Mouse (Mus musculus): Measurements from ENCODE around the gene Lhfpl2. TPM values are rescaled to one million over a fixed set of nuclear protein-coding genes. Genes with fewer than 3 reads are reported as not detected.

The Lhfpl2 gene
- polyA plus RNA-seq, 1 experiment: 5.8 TPM

DNA sequence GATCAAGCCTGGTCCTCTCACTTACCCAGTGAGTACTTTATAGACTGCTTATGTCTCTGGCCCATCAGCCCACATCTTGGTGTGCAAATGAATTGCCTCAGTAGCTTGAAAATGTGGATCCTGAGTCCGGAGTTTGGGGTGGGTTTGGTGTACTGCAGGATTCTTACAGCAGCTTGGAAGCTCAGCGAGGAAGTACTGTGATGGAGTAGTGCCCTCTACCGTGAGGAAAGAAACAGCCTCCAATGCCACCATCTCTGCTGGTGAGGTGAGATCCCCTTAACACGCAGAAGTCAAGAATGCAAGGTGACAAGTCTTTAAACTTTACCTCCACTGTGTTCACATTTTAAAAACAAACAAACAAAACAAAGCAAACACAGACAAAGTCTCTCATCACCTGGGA lies 89.7 kb downstream of the Lhfpl2 start:
- WGBS: 20% methylated on average over 4 of the region's 4 CpGs
- Histone ChIP-seq H3K27ac (ENCODE audit: control insufficient read depth, insufficient read depth, low read depth, low read length, poor library complexity) (no peak overlapping the region), H3K4me1 (ENCODE audit: control insufficient read depth, insufficient read depth, low read length) (no peaks in the 10 kb centered on the region), H3K4me3 (replicated peaks; ENCODE audit: control insufficient read depth, low read depth, low read length) (no peak overlapping the region)
- TF ChIP-seq CTCF (IDR thresholded peaks at IDR 0.05; ENCODE audit: control insufficient read depth, insufficient read depth, low read length): peak; percentile 48
- no peak for TF ChIP-seq POLR2A (IDR thresholded peaks at IDR 0.05; ENCODE audit: borderline replicate concordance, control insufficient read depth, low read depth, low read length)

DNA sequence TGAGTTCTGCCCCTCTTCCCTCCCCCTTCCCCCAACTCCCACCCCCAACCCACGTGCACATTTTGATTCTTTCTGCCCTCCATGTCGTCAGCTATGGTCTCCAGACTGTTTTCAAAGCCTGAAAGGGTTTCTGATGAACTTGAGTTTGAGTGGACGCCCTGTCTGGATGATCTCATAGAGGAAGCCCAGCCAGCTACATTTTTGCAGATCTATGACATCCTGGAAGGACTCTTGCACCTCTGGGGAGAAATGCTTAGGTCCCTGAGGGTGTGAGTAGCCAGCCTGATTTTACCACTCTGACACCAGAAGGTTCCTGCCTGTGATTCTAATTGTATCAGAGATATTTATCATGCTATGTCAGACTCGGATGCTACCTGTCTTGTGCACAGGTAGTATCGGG lies 91.4 kb downstream of the Lhfpl2 start:
- no peak overlapping the region for H3K4me3 ChIP-seq (replicated peaks; ENCODE audit: control insufficient read depth, low read depth, low read length)
- no peaks in the 10 kb centered on the region; the same call in 1 of the 2 replicates for H3K4me1 ChIP-seq (ENCODE audit: control insufficient read depth, insufficient read depth, low read length)
- TF ChIP-seq CTCF (IDR thresholded peaks at IDR 0.05; ENCODE audit: control insufficient read depth, insufficient read depth, low read length) (no peak), POLR2A (IDR thresholded peaks at IDR 0.05; ENCODE audit: borderline replicate concordance, control insufficient read depth, low read depth, low read length) (no peak)
- no peak overlapping the region for H3K27ac ChIP-seq (ENCODE audit: control insufficient read depth, insufficient read depth, low read depth, low read length, poor library complexity)
- 79% methylated on average over 5 of the region's 5 CpGs for WGBS

DNA sequence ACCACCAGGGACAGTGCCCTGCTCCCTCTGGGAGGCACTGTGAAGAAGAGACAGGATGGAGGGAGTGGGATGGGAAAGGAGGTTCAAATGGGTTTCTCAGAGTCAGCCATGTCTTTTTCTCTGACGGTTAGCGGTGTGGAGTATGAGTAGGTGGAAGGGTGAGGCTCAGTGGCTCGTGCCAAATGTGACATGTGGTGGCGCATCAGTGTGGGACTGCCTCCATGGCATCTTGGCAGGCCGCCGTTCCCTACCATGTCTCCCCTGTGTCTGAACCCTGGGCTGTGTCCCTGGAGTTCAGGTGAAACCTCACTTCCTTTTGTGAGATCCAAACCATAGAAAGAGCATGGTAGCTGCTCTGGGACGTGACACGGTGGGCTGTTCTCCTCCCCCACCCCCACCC lies 92.2 kb downstream of the Lhfpl2 start:
- TF ChIP-seq POLR2A (IDR thresholded peaks at IDR 0.05; ENCODE audit: borderline replicate concordance, control insufficient read depth, low read depth, low read length): no peak
- TF ChIP-seq CTCF (IDR thresholded peaks at IDR 0.05; ENCODE audit: control insufficient read depth, insufficient read depth, low read length): no peak
- H3K27ac ChIP-seq (ENCODE audit: control insufficient read depth, insufficient read depth, low read depth, low read length, poor library complexity): no peak overlapping the region
- no peak overlapping the region for H3K4me3 ChIP-seq (replicated peaks; ENCODE audit: control insufficient read depth, low read depth, low read length)
- WGBS: 87% methylated on average over 8 of the region's 8 CpGs
- peaks cover 3% of the 10 kb centered on the region; the same call in 1 of the 2 replicates for H3K4me1 ChIP-seq (ENCODE audit: control insufficient read depth, insufficient read depth, low read length)

DNA sequence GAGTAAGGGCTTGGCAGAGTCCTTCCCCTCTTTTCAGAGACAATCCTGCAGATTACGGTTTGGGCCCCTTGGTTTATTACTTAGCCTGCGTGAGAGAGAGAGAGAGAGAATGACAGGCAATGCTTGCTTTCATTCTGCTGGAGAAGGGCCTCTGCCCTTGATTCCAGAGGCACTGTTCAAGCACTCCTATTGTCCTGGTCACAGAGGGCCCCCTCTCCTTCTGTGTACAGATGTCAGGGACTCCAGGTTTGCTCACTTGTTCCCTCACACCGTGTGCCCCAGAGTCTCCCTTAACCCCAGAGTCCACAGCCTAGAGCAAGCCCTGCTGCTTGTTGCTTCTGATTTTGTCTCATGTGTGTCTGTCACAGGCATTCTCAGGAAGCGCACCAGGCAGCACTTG lies 93.7 kb downstream of the Lhfpl2 start:
- H3K4me3 ChIP-seq (replicated peaks; ENCODE audit: control insufficient read depth, low read depth, low read length): no peak overlapping the region
- TF ChIP-seq POLR2A (IDR thresholded peaks at IDR 0.05; ENCODE audit: borderline replicate concordance, control insufficient read depth, low read depth, low read length) (no peak), CTCF (IDR thresholded peaks at IDR 0.05; ENCODE audit: control insufficient read depth, insufficient read depth, low read length) (no peak)
- no peak overlapping the region for H3K27ac ChIP-seq (ENCODE audit: control insufficient read depth, insufficient read depth, low read depth, low read length, poor library complexity)
- H3K4me1 ChIP-seq (ENCODE audit: control insufficient read depth, insufficient read depth, low read length): peaks cover 3% of the 10 kb centered on the region; the same call in 1 of the 2 replicates
- 82% methylated on average over 4 of the region's 4 CpGs for WGBS

DNA sequence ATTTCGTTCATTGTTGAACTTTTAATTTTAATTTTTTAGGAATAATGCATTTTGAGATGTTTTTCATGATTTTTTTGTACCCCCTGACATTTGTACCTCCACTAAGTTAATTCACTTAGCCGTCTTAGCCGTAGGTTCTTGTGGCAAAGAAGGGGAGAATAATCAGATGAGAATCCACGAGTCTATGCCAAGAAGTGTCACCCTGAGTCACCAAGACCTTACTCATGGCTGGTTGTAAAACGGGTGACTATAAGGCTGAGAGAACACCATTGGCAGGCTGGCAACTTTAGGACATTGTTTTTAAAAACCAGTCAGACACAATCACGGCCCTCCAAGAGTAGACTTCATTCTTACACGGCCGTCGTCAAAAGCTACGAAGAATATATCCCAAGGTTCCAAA lies 95.2 kb downstream of the Lhfpl2 start:
- 88% methylated on average over 10 of the region's 10 CpGs for WGBS
- no peak overlapping the region for H3K4me3 ChIP-seq (replicated peaks; ENCODE audit: control insufficient read depth, low read depth, low read length)
- no peak overlapping the region for H3K27ac ChIP-seq (ENCODE audit: control insufficient read depth, insufficient read depth, low read depth, low read length, poor library complexity)
- no peak for TF ChIP-seq POLR2A (IDR thresholded peaks at IDR 0.05; ENCODE audit: borderline replicate concordance, control insufficient read depth, low read depth, low read length)
- no peak for TF ChIP-seq CTCF (IDR thresholded peaks at IDR 0.05; ENCODE audit: control insufficient read depth, insufficient read depth, low read length)
- H3K4me1 ChIP-seq (ENCODE audit: control insufficient read depth, insufficient read depth, low read length): peaks cover 3% of the 10 kb centered on the region; the same call in 1 of the 2 replicates

DNA sequence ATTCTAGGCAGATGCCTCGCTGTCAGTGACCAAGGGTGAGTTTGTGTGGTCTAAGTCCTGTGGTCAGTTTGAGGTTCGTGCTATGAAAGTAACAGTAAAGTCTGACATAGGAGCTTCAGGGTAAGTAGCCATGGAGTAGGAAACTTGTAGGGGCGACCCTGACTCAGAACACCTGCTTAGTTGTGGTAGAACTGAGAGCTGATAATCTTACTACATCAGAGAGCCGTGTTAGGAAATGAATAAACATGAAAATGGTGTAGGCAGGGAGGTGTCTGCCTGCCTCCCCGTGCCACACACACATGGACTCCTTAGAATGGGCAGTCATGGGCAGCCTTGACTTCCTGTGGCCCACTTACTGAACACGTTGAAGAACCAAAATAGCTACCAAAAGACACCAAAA lies 96.1 kb downstream of the Lhfpl2 start:
- H3K27ac ChIP-seq (ENCODE audit: control insufficient read depth, insufficient read depth, low read depth, low read length, poor library complexity): no peak overlapping the region
- 46% methylated on average over 6 of the region's 6 CpGs for WGBS
- TF ChIP-seq CTCF (IDR thresholded peaks at IDR 0.05; ENCODE audit: control insufficient read depth, insufficient read depth, low read length) (no peak), POLR2A (IDR thresholded peaks at IDR 0.05; ENCODE audit: borderline replicate concordance, control insufficient read depth, low read depth, low read length) (no peak)
- no peak overlapping the region for H3K4me3 ChIP-seq (replicated peaks; ENCODE audit: control insufficient read depth, low read depth, low read length)
- H3K4me1 ChIP-seq (ENCODE audit: control insufficient read depth, insufficient read depth, low read length): peaks cover 3% of the 10 kb centered on the region; the same call in 1 of the 2 replicates

DNA sequence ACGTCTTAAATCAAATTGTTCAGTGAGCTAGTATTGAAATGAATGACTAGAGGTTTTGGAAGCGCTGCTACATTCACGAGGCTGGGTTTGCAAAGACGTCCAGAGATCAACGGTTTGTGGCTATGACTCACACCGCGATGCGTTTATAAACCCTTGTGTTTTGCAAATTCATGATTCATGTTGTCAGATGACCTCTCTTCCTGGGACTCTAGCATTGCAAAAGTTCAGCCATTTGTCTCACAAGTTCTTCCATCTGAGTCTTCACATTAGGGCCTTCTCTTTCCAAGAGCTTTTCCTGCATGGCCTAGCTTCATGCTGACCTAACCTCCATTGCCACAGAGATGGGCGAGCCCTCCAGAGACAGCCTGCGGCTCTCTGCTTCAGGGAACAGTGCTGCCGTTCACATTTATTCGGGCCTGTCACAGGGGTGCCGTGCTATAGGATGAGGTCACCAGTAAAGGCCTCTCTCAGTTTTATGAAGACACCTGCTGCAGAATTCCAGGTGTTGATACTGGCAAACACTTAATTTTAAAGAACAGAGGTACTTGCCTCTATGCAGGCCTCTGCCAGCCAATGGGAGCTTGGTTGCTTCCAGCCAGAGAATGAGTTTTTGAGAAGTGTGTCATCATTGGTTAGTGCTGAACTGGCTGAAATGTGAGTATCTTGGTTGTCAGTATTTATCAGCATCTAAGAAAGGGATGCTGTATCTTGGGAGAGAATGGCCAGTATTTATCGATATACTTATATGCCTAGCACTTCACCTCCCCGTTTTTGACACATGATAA lies 97.1 kb downstream of the Lhfpl2 start:
- H3K27ac ChIP-seq (ENCODE audit: control insufficient read depth, insufficient read depth, low read depth, low read length, poor library complexity): peak overlapping the region; percentile 33; the same call in 1 of the 2 replicates
- no peak overlapping the region for H3K4me3 ChIP-seq (replicated peaks; ENCODE audit: control insufficient read depth, low read depth, low read length)

DNA sequence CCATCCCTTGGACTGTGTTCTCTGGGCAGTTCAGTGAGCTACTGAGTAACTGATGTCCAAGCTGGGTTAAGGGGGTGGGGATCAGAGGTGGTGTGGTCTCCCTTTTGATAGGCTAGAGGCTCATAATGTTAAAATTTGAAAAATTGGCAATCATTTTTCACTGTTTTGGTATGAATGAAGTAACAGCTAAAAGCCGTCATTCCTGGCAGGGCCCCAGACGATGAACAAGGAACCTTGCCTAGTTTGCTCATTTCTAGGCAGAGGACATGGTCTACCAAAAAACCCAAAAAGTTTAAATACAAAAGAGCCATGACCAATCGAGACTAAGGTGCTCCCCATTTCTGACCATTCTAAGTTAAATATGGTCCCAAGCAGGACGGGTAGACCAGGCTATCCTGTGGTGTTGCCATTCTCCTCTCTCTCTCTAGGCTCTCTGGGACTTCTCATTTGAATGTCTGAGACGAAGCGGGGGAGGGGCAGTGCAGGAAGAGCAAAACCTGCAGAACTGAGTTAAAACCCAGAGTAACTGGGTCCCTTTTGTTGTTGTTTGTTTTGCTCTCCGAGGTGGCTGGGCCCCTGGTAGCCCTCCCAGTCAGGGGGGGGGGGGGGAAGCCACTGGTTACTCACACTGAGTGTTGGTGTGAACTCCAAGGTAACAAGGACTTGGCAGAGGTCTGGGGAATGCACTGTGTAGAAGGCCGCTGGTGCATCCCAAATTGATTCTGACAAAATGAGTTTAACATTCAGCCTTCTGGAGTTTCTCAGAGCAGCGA lies 98.2 kb downstream of the Lhfpl2 start:
- H3K4me1 ChIP-seq (ENCODE audit: control insufficient read depth, insufficient read depth, low read length): peaks cover 9% of the 10 kb centered on the region
- 64% methylated on average over 9 of the region's 9 CpGs for WGBS

More for the DNA sequence above, 97.1 kb downstream of the Lhfpl2 start:
- peaks cover 4% of the 10 kb centered on the region; the same call in 1 of the 2 replicates for H3K4me1 ChIP-seq (ENCODE audit: control insufficient read depth, insufficient read depth, low read length)
- no peak for TF ChIP-seq CTCF (IDR thresholded peaks at IDR 0.05; ENCODE audit: control insufficient read depth, insufficient read depth, low read length)
- no peak for TF ChIP-seq POLR2A (IDR thresholded peaks at IDR 0.05; ENCODE audit: borderline replicate concordance, control insufficient read depth, low read depth, low read length)
- WGBS: 49% methylated on average over 15 of the region's 15 CpGs

More for the DNA sequence above, 98.2 kb downstream of the Lhfpl2 start:
- Histone ChIP-seq H3K27ac (ENCODE audit: control insufficient read depth, insufficient read depth, low read depth, low read length, poor library complexity) (no peak overlapping the region), H3K4me3 (replicated peaks; ENCODE audit: control insufficient read depth, low read depth, low read length) (no peak overlapping the region)
- no peak for TF ChIP-seq POLR2A (IDR thresholded peaks at IDR 0.05; ENCODE audit: borderline replicate concordance, control insufficient read depth, low read depth, low read length)
- no peak for TF ChIP-seq CTCF (IDR thresholded peaks at IDR 0.05; ENCODE audit: control insufficient read depth, insufficient read depth, low read length)
